Mouse (Mus musculus) lung, embryonic 16.5 days (tissue): Measurements from ENCODE around the gene Cdsn. TPM values are rescaled to one million over a fixed set of nuclear protein-coding genes. Genes with fewer than 3 reads are reported as not detected.

Source experiments
- ATAC-seq: fragments of 200-750 bp; cut with Nextera tagmentation; 2 replicates; pipeline ENCODE4 v1.8.0; 2017; ENCODE audit warnings: low read depth, mild to moderate bottlenecking, moderate library complexity
- H3K27ac ChIP-seq: fragments of 300-500 bp; sonication (generic); 2 replicates; pipeline ENCODE4 v1.5.1; 2014; ENCODE audit warnings: mild to moderate bottlenecking, control low read depth, low read length
- H3K27me3 ChIP-seq: fragments of 300-500 bp; sonication (generic); 2 replicates; pipeline ENCODE4 v1.6.1; 2014; ENCODE audit warnings: low read depth, low read length, mixed read lengths; ENCODE audit not compliant: control insufficient read depth, insufficient read depth
- H3K36me3 ChIP-seq: fragments of 300-500 bp; sonication (generic); 2 replicates; pipeline ENCODE4 v1.6.1; 2014; ENCODE audit warnings: low read length; ENCODE audit not compliant: control insufficient read depth, insufficient read depth
- H3K4me1 ChIP-seq: fragments of 300-500 bp; sonication (generic); replicated peaks from 2 replicates; pipeline ENCODE4 v1.6.1; 2014; ENCODE audit warnings: low read length, mixed read lengths; ENCODE audit not compliant: control insufficient read depth, insufficient read depth
- H3K4me2 ChIP-seq: fragments of 300-500 bp; sonication (generic); 2 replicates; pipeline ENCODE4 v1.6.1; 2014; ENCODE audit warnings: low read depth, low read length, control low read depth
- H3K4me3 ChIP-seq: fragments of 300-500 bp; sonication (generic); 2 replicates; pipeline ENCODE4 v1.5.1; 2014; ENCODE audit warnings: mild to moderate bottlenecking, low read length, control low read depth
- H3K9ac ChIP-seq: fragments of 300-500 bp; sonication (generic); 2 replicates; pipeline ENCODE4 v1.6.1; 2014; ENCODE audit warnings: low read length, control low read depth
- H3K9me3 ChIP-seq: fragments of 300-500 bp; sonication (generic); 2 replicates; pipeline ENCODE4 v1.6.1; 2016; ENCODE audit warnings: low read length; ENCODE audit not compliant: control insufficient read depth
- WGBS: fragments of 180-500 bp; shearing (Covaris S2); extraction: QIAGEN DNeasy Blood & Tissue Kit; methylation state at CpG from one replicate; pipeline ENCODE4 v1.1.7; 2014; 5-methylcytosine and 5-hydroxymethylcytosine counted together
- polyA plus RNA-seq: library from polyadenylated mRNA; unstranded; fragments of >200 nt; fragmentation: Nextera tagmentation; extraction: Ambion mirVana; gene quantifications from 2 replicates; pipeline ENCODE4 v1.2.1, GENCODE M21; 2015

Cdsn gene
- polyA plus RNA-seq, 1 experiment from 2014 or later = 0.05 TPM

DNA sequence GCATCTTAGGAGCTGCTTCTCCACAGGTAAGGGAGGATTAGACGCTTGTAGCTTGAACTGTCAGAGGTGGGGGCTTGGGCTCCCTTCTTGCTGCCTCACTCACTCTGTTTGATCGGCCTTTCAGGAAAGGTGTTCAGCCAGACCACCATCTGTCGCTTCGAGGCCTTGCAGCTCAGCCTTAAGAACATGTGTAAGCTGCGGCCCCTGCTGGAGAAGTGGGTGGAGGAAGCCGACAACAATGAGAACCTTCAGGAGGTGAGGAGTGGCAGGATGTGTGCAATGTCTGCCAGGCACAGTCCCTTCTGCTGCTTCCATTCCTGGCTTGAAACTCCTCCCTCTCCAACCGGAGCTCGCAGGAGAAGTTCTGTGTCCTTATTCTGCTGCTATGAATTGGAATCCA lies 42.6 kb upstream of the Cdsn start:
- H3K9ac ChIP-seq = no peak overlapping the region; the same call in 1 of the 2 replicates
- no peak overlapping the region for H3K4me3 ChIP-seq
- WGBS = 8% methylated on average over 8 of the region's 8 CpGs
- H3K4me2 ChIP-seq = no peak overlapping the region
- H3K27ac ChIP-seq = no peak overlapping the region
- peaks cover 3% of the 10 kb centered on the region; the same call in 1 of the 2 replicates for H3K27me3 ChIP-seq
- H3K36me3 ChIP-seq = peaks cover 4% of the 10 kb centered on the region
- ATAC-seq = peak; percentile 73; the same call in 1 of the 2 replicates
- peaks cover 1% of the 10 kb centered on the region for H3K4me1 ChIP-seq
- no peaks in the 10 kb centered on the region for H3K9me3 ChIP-seq

DNA sequence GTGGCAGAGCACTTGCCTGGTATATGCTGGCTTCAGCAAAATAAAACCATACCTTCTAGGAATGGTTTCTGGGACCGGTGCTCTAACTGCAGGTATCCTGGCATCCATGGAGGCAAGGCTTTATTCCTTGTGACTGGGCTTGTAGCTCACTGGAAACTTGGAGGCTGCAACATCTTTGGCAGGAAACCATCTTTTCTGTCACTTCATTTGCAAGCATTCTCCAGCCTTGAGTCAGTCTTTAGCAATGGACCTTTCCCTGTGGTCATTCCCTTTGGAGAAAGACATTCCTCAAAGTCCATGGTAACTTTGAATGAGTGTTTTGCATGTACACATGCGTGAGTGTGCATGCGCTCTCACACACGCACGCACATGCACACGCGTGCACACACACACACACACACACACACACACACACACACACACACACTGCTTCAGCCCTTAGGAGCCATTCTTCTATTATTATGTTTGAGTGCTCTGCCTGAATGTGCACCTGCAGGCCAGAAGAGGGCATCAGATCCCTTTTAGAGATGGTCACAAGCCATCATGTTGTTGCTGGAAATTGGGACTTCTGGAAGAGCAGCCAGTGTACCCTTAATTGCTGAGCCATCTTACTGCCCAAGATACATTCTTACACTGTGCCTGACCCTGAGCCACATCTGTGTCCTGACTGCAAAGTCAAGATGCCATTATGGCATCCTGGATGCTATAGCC lies 38.9 kb upstream of the Cdsn start:
- Histone ChIP-seq H3K4me2 (no peak overlapping the region), H3K36me3 (peaks cover 4% of the 10 kb centered on the region), H3K9ac (no peak overlapping the region), H3K4me1 (peaks cover 25% of the 10 kb centered on the region), H3K4me3 (no peak overlapping the region), H3K27ac (no peak overlapping the region), H3K27me3 (no peaks in the 10 kb centered on the region), H3K9me3 (no peaks in the 10 kb centered on the region)
- WGBS = 91% methylated on average over 7 of the region's 7 CpGs
- no peak for ATAC-seq

DNA sequence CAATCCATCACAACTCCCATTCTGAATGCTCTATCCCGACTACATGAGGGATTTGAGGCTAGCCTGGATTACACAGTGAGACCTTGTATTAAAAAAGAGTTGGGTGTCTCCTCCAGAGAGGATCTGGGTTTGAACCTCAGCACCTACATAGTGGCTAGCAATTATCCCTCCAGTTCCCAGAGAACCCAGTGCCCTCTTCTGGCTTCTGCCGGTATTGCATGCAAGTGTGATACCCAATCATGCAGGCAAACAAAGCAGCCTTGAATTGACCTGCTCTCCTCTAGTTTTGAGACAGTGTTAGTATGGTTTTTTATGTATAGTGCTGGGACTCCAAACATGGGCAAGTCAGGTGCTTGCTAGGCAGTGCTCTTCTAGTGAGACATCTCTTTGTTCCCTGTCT lies 38.0 kb upstream of the Cdsn start:
- Histone ChIP-seq H3K9me3 (no peaks in the 10 kb centered on the region), H3K27me3 (no peaks in the 10 kb centered on the region), H3K9ac (no peak overlapping the region), H3K36me3 (peaks cover 4% of the 10 kb centered on the region), H3K4me1 (peaks cover 29% of the 10 kb centered on the region), H3K4me3 (peak overlapping the region; percentile 69; the same call in 1 of the 2 replicates), H3K27ac (no peak overlapping the region), H3K4me2 (no peak overlapping the region)
- no peak for ATAC-seq
- 10% methylated on average over 2 of the region's 2 CpGs for WGBS

DNA sequence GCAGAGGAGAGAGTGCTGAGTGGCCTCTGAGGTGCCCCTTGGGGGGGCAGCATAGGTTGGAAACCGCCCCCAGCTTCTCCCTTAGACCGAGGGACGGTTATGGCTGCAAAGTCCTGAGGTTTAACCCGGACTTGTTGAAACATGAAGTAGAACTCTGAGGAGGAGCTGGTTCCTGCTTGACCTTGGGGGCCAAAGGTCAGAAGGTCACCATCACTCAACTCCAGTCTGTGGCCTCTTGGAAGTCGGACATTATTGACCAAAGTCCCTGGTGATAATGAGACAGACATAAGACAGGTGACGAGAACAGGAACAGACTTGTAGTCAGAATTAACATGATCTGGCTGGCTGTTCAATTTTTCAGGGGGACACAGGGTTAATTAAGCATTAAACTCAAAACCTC lies 37.2 kb upstream of the Cdsn start:
- Histone ChIP-seq H3K4me2 (peak overlapping the region; percentile 67), H3K27ac (no peak overlapping the region), H3K4me1 (peaks cover 29% of the 10 kb centered on the region), H3K36me3 (peaks cover 4% of the 10 kb centered on the region), H3K27me3 (no peaks in the 10 kb centered on the region), H3K9ac (peak overlapping the region; percentile 75), H3K9me3 (no peaks in the 10 kb centered on the region), H3K4me3 (peak overlapping the region; percentile 69)
- ATAC-seq = no peak
- WGBS = 40% methylated on average over 6 of the region's 6 CpGs

DNA sequence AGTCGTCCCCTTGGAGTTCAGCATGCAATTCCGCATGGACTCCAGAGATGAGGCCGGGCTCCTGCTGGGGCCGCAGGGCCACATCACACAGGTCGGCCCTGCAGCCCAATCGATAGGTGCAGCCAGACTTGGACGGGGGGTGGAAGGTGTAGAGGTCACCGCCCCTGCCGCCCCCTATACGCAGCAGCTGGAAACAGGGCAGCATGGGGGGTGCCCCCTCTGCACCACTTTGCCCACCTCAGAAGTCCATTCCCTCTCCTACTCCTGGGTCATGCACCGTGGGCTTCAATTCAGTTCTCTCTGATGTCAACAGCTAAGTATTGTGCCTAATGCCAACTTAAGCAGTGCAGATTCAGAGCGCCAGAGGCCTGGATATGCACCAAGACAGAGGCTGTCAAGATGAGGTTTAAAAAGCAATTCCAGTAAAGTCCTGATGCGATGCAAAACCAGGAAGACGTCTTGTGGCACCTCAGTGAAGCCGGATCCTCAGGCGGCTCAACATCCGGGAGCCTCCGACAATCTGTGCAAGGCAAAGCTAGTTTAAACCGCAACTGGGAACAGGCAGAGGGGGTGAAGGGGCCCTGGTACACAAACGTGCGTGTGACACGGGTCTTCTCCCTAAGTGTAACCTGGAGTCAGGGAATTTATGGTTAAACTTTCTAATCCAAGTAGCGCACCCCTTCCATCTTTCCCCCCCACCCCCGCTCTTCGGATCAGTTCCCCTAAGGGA lies 35.9 kb upstream of the Cdsn start:
- H3K9ac ChIP-seq = peak overlapping the region; percentile 75
- H3K4me1 ChIP-seq = peaks cover 29% of the 10 kb centered on the region
- peak overlapping the region; percentile 69 for H3K4me3 ChIP-seq
- no peaks in the 10 kb centered on the region for H3K9me3 ChIP-seq
- H3K4me2 ChIP-seq = peak overlapping the region; percentile 67
- H3K27ac ChIP-seq = peak overlapping the region; percentile 49
- peak; percentile 9; the same call in 1 of the 2 replicates for ATAC-seq
- 4% methylated on average over 25 of the region's 25 CpGs for WGBS
- no peaks in the 10 kb centered on the region for H3K27me3 ChIP-seq
- peaks cover 4% of the 10 kb centered on the region for H3K36me3 ChIP-seq

DNA sequence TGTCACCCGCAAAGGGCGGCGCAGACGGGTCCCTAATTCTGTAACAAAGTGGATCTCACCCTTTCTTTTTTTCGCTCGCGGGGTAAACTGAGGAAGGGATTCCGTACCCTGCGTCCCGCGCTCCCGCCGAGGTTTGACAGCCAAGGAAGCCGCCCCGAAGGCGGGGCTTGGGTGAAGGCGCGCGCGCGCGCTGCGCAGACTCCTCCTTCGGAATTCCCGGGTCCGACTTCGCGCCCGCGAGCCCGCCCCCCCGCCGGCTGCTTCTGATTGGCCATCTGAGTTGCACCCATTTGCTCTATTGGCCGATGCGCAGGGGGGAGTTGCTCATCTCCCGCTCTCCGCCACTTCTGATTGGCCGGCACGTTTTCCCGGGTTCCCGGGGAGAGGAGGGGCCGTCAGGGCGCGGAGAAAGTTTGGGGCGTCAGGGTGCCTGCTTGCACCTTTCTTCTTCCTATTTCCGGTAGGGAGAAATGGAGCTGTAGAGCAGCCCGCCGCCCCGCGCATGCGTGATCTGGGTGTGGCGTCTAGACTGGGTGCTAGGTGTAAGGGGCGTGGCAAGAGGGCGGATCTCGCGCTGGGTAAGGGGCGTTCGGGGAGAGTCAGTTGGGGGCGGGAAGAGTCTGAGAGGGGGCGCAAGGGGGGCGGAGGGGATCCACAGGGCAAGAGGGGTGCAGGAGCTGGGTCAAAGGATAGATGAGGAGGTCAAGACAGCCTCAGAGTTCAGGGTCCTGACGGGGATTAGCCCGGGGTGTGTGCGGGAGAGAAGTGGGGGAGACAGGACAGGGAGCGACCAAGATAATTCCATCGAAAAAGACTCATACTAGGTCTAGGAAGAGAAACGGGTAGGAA lies 35.1 kb upstream of the Cdsn start, which contains the start of the genes Tcf19 and Cchcr1:
Gene Tcf19, minus strand, starts transcription at position 173 of the 849 bp plus-strand sequence.
Gene Cchcr1, plus strand, starts transcription at position 449 of the 849 bp plus-strand sequence.
- ATAC-seq = peak; percentile 98
- Histone ChIP-seq H3K9me3 (no peaks in the 10 kb centered on the region), H3K36me3 (peaks cover 4% of the 10 kb centered on the region), H3K4me3 (peak within 1 kb of the TSS; percentile 69), H3K27me3 (no peaks in the 10 kb centered on the region), H3K4me2 (peak within 1 kb of the TSS; percentile 72), H3K9ac (peak within 1 kb of the TSS; percentile 75), H3K4me1 (peaks cover 29% of the 10 kb centered on the region), H3K27ac (peak within 1 kb of the TSS; percentile 62)
- under 1% methylated on average over 64 of the region's 67 CpGs for WGBS

DNA sequence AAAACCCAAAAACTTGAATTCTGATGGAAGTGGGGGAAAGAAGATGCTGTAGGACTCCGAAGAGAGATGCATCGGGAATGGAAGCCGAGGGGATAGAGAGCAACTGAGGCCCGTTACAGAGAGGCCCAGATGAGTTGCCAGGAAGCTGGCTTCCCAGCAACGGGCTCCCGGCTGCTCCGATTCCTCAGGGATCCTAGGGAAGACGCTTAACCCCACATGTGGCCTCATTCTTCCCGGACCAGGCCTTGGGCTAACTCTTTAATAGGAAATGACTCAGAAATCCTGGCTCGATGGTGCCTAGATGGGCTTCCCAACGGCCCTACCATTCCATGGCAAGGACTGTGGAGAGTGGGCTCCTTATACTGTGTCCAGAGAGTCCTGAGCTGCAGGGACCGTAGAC lies 34.4 kb upstream of the Cdsn start:
- Histone ChIP-seq H3K4me2 (peak overlapping the region; percentile 72), H3K4me3 (peak overlapping the region; percentile 69), H3K4me1 (peaks cover 29% of the 10 kb centered on the region), H3K27ac (peak overlapping the region; percentile 62), H3K27me3 (no peaks in the 10 kb centered on the region), H3K36me3 (peaks cover 2% of the 10 kb centered on the region; the same call in 1 of the 2 replicates), H3K9ac (peak overlapping the region; percentile 71), H3K9me3 (no peaks in the 10 kb centered on the region)
- WGBS = 5% methylated on average over 12 of the region's 12 CpGs
- no peak for ATAC-seq

DNA sequence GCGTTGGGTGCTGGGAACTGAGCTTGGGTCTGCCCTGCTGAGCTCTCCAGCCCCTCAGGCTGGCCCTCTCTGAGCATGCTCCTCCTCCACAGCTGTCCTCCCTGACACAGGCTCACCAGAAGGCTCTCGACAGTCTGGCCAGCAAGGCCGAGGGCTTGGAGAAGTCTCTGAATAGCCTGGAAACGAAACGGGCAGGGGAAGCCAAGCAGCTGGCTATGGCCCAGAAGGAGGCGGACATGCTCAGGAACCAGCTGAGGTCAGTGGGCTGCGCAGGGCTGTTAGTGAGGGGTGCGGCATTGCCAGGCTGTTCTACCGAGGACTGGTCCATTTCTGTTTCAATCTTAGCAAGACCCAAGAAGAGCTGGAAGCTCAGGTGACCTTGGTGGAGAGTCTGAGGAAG lies 27.6 kb upstream of the Cdsn start:
- Histone ChIP-seq H3K4me1 (no peaks in the 10 kb centered on the region), H3K36me3 (peaks cover 25% of the 10 kb centered on the region), H3K27ac (no peak overlapping the region), H3K4me2 (no peak overlapping the region), H3K27me3 (no peaks in the 10 kb centered on the region), H3K9me3 (no peaks in the 10 kb centered on the region), H3K4me3 (no peak overlapping the region), H3K9ac (no peak overlapping the region)
- no peak for ATAC-seq
- 80% methylated on average over 9 of the region's 9 CpGs for WGBS
